Mouse (Mus musculus): ENCODE measurements around the gene Ercc4. TPM values are rescaled to one million over a fixed set of nuclear protein-coding genes. Genes with fewer than 3 reads are reported as not detected.

Gene Ercc4
- polyA plus RNA-seq, 1 experiment from 2014 or later, result 20.3 TPM

DNA sequence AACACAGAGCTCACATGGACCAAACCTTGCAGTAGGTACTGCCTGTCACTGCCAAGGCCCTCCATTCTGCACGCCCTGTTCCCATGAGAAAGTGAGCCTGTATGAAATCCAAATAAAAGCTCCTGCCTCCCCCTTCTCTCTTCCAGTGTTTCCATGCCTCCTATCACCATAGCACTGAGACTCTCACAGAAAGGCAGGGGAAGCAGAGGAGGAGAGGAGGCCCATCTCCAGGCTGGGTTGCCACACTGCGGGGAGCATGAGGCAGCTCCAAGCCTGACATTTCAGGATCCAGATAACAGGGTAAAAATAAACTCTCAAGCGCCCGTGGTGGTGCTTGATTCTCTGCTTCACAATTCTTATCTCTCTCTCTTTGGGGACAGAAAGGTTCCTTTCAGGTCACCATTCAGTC is 84.2 kb downstream of the Ercc4 start:
- no peak for DNase-seq (ENCODE audit: low read depth, low spot score)
- H3K27me3 ChIP-seq, result no peaks in the 10 kb centered on the region
- POLR2A ChIA-PET, result no interaction called here
- CTCF ChIA-PET, result interaction anchor here (1.2 kb wide), 2 partner anchors 11 to 30 kb away, joined by 3 read pairs; no protein-coding TSS in a partner anchor
- no peak for TF ChIP-seq CTCF (IDR thresholded peaks at IDR 0.05)
- ATAC-seq, result no peak
- in situ Hi-C loops (cut with MboI; ENCODE audit: low pct_unique_long_range_greater_than_20kb), result no loop called here

DNA sequence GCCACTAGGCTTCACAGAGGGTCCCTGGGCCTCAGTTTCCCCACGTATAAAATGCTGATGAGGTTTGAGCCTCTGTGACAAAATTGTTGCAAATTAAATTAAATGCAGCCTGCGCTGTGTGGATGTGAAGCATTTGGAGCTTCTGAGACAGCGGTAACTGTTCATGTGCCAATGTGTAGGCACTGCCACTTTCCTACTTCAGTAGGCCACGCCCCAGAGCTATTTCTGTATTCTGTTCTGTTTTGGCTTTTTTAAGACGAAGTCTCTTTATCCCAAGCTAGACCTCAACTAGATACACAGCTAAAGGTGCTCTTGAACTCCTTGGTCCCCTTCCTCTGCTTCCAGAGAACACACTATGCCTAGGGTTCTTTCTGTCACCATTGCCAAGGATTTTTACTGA is 85.4 kb downstream of the Ercc4 start:
- ChIA-PET CTCF (interaction anchor here (1.2 kb wide), 1 partner anchor 29 kb away, joined by 3 read pairs; no protein-coding TSS in a partner anchor), POLR2A (no interaction called here)
- no peak for TF ChIP-seq CTCF (IDR thresholded peaks at IDR 0.05)
- H3K27me3 ChIP-seq, result no peaks in the 10 kb centered on the region
- ATAC-seq (no peak), DNase-seq (ENCODE audit: low read depth, low spot score) (no peak)
- in situ Hi-C loops (cut with MboI; ENCODE audit: low pct_unique_long_range_greater_than_20kb), result no loop called here

DNA sequence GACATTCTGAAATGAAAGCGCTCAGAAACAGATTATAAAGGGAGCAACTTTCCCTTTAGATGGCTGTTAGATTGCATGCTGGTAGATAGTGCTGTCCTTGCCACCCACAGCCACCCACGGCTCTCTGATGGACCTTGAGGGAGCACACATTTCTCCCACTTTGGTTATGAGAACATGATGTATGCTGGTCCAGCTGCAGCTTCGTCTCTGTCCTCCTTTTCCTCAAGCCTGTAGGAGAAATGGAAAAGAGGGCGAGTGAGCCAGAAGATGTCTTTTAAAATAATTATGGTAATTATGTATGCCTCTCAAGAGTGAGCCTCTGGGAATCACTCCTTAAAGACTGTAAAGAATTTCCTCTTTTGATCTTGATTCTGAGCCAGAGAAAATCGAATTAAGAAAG is 87.1 kb downstream of the Ercc4 start:
- no peak for DNase-seq (ENCODE audit: low read depth, low spot score)
- no peaks in the 10 kb centered on the region for H3K27me3 ChIP-seq
- POLR2A ChIA-PET, result no interaction called here
- no peak for TF ChIP-seq CTCF (IDR thresholded peaks at IDR 0.05)
- CTCF ChIA-PET, result no interaction called here
- no peak for ATAC-seq
- in situ Hi-C loops (cut with MboI; ENCODE audit: low pct_unique_long_range_greater_than_20kb), result no loop called here

DNA sequence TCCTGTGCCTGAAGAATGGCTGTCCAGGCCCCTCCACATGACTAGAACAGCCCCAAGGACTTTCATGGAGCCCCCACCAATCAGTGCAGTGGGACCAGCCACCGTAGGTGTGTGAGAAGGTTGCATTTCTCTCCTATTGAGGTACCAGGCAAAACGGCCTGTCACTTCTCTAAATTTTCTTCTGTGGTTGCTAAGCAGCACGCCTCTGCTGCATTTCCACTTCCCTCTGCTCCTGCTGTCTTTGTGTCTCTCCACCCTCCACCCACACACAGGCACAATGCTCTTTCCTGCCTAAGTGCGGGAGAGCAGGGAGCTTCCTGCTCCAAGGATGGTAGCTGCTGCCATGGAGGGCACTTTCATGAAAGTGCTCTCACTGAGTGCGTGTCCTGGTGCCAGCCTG is 87.8 kb downstream of the Ercc4 start:
- H3K27me3 ChIP-seq, result no peaks in the 10 kb centered on the region
- in situ Hi-C loops (cut with MboI; ENCODE audit: low pct_unique_long_range_greater_than_20kb), result no loop called here
- ChIA-PET POLR2A (no interaction called here), CTCF (no interaction called here)
- no peak for TF ChIP-seq CTCF (IDR thresholded peaks at IDR 0.05)
- ATAC-seq, result no peak
- DNase-seq (ENCODE audit: low read depth, low spot score), result no peak

DNA sequence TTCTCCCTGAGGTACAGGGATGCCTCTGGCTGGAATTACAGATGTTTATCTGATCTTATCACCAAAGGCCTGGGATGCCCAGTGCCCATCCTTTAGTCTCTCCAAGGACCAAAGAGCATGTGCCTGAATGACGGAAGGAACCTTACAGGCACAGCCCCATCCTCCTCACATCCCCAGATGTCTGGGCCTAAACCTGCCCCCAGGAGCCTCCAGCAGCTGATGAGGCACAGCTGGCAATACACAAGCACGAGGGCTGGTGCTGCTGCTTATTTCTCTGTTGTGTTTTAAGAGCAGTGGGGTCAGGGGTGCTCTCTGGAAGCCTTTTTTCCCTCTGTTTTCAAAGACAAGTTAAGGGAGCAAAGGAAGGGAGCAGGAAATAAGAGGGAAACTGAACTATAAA is 89.7 kb downstream of the Ercc4 start:
- CTCF ChIA-PET, result interaction anchor here (0.7 kb wide), 1 partner anchor 27 kb away, joined by 3 read pairs; no protein-coding TSS in a partner anchor
- TF ChIP-seq CTCF (IDR thresholded peaks at IDR 0.05), result no peak
- POLR2A ChIA-PET, result no interaction called here
- DNase-seq (ENCODE audit: low read depth, low spot score) (no peak), ATAC-seq (no peak)
- in situ Hi-C loops (cut with MboI; ENCODE audit: low pct_unique_long_range_greater_than_20kb), result no loop called here
- H3K27me3 ChIP-seq, result no peaks in the 10 kb centered on the region

Other genes with a start within 250 kb of the Ercc4 start
- 18.7 TPM for gene Mrtfb, start 146.8 kb downstream of the Ercc4 start, polyA plus RNA-seq (2021)

Measured in Patski (cell line).